Mouse (Mus musculus) E14TG2a.4 (cell line): ENCODE results near the gene Gm37240.

ENCODE experiments used
- H3K27me3 ChIP-seq: 2 replicates; pipeline ENCODE4 v1.6.1; 2014; ENCODE audit warnings: low read length, control low read depth; ENCODE audit not compliant: insufficient read depth
- H3K36me3 ChIP-seq: 2 replicates; pipeline ENCODE4 v1.6.1; 2014; ENCODE audit warnings: low read length, control low read depth; ENCODE audit not compliant: insufficient read depth
- H3K4me1 ChIP-seq: replicated peaks from 2 replicates; pipeline ENCODE4 v1.6.1; 2014; ENCODE audit warnings: low read depth, low read length, control low read depth
- H3K4me3 ChIP-seq: replicated peaks from 2 replicates; pipeline ENCODE4 v1.5.1; 2014; ENCODE audit warnings: mild to moderate bottlenecking, low read length
- H3K9me3 ChIP-seq: 2 replicates; pipeline ENCODE4 v1.6.1; 2014; ENCODE audit warnings: low read length, control low read depth
- CTCF ChIP-seq: conservative IDR thresholded peaks from 2 replicates; pipeline ENCODE4 v1.5.1; 2014; ENCODE audit warnings: low read length
- NANOG ChIP-seq: IDR thresholded peaks from 2 replicates; pipeline ENCODE4 v1.6.1; 2014; ENCODE audit warnings: borderline replicate concordance, low read length, mixed read lengths
- POU5F1 ChIP-seq: IDR thresholded peaks from 2 replicates; pipeline ENCODE4 v1.6.1; 2014; ENCODE audit warnings: low read length, borderline replicate concordance

The Gm37240 gene

DNA sequence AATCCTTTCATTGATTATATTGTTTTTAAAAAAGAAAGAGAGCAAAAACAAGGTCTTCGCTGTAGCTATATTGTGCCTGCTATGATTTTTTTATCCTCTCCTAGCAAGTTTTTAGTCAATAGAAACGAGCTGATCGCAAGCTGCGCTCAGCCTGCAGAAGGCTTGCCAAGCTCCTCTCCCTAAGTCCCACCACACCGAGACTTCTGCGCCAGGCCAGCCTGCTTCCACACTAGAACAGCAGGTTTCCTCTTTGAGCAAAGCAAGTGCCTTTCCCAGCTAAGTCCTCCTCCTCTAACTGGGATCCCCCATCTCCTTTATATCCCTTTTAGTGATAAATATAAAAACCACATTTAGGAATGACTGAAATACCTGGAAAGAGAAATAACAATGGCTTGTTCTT lies 578.1 kb downstream of the Gm37240 start:
- 0 out of 2 replicates have a peak, but pooled peaks cover 3% of the 10 kb centered on the region for H3K27me3 ChIP-seq
- no peaks in the 10 kb centered on the region for H3K9me3 ChIP-seq
- TF ChIP-seq NANOG = no peak
- no peak for TF ChIP-seq POU5F1
- no peak for TF ChIP-seq CTCF
- H3K4me1 ChIP-seq = 0 out of 2 replicates have a peak, but pooled peaks cover 2% of the 10 kb centered on the region
- H3K4me3 ChIP-seq = no peak overlapping the region
- no peaks in the 10 kb centered on the region for H3K36me3 ChIP-seq

DNA sequence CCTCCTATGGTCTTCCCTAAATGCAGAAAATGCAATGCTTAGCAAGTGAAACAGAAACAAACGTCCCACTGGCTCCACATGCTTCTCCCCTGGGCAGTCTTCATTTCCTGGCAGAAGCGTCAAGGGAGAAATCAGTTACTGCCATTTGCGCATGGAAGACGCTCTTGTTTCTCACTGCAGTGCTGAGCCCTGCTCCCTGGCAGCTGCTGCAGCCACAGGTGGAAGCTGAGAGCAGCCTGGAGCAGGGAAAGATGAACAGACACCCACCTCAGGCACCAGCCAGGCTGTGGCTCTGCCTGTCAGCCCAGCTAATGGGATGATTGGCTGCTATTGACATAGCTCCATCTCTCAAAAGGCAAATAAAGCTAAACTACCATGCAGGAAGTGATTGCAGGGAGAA lies 578.6 kb downstream of the Gm37240 start:
- Histone ChIP-seq H3K27me3 (no peaks in the 10 kb centered on the region), H3K4me1 (no peaks in the 10 kb centered on the region), H3K36me3 (no peaks in the 10 kb centered on the region), H3K4me3 (no peak overlapping the region), H3K9me3 (no peaks in the 10 kb centered on the region)
- TF ChIP-seq NANOG (no peak), CTCF (no peak), POU5F1 (no peak)

DNA sequence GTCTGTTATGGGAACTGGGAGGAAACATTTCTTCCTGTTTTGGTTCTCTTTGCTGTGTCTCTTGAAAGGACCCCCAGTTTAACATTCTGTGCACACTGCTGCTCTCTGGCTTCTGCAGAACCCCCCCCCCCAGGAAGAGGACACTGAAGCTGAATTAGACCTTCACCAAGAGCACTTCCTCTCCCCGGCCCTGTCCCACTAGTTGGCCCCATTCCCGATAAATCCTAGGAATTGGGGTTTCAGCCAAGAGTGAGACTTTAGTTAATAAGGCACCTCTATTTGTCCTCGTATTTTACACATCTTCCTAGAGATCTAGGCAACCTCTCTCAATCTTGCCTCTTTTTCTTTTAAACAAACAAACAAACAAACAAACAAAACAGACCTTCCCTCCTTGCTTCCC lies 585.5 kb downstream of the Gm37240 start:
- Histone ChIP-seq H3K4me1 (no peaks in the 10 kb centered on the region), H3K9me3 (no peaks in the 10 kb centered on the region), H3K27me3 (no peaks in the 10 kb centered on the region), H3K4me3 (no peak overlapping the region), H3K36me3 (no peaks in the 10 kb centered on the region)
- TF ChIP-seq CTCF (no peak), NANOG (no peak), POU5F1 (no peak)

DNA sequence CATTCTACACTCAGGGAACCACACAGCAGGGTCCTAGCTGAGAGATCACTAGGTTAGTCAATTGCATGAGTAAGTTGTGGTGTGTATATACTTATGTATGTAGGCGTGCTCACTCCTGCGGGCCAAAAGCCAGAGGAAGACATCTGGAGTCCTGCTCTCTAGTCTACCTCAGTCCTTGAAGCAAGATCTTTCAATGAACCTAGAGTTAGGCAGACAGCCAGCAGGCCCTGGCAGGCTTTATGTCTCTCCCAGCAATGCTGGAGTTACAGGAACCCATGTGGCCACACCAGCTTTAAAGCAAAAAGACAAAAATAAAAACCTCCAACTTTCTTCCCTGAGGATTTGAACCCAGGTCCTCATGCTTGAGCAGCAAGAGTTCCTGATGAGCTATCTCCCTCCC lies 586.0 kb downstream of the Gm37240 start:
- H3K4me3 ChIP-seq = no peak overlapping the region
- no peaks in the 10 kb centered on the region for H3K36me3 ChIP-seq
- TF ChIP-seq NANOG (no peak), CTCF (no peak), POU5F1 (no peak)

DNA sequence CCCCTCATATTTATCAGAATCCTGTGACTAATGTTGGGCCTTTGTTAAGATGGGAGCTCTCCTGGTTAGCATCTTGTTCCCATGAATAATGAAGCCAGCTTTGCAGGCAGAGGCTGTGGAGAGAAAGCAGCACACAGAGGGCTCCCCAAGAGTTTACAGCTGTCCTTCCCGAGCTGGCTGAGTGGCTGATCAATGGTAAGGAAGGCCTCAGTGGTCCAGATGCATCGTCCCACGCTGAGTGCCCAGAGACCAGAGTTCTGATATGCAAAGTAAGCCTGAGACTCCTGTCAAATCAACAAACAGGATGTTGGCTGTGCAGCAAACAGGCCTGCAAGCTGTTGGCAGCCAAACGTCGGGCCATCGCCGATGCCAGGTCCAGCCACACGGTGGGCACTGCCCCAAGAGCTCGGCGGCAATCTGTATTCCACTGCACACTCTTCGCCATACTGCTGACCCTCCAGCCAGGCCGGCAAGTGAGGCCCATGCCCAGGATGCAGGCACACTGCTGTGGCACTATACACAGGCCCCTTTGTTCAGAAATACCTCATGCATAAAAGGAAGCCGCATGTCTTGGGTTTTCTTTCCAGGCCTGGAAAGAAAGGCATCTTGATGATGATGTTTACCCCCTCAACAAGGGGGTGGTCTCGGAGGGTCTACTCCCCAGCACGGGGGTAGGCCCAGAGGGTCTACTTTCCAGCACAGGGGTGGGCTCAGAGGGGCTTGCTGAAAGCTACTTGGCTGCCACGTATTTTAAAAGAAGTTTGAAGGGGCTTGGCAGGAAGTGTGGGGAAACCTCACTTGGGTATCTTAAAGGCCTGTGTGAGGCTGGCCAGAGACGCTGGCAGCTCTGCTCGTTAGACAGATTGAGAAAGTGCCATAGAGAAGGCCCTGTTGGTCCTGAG lies 587.4 kb downstream of the Gm37240 start:
- H3K4me3 ChIP-seq = no peak overlapping the region
- no peaks in the 10 kb centered on the region for H3K4me1 ChIP-seq
- H3K27me3 ChIP-seq = no peaks in the 10 kb centered on the region
- H3K9me3 ChIP-seq = no peaks in the 10 kb centered on the region
- H3K36me3 ChIP-seq = no peaks in the 10 kb centered on the region
- TF ChIP-seq CTCF (no peak), POU5F1 (no peak), NANOG (no peak)

More for the DNA sequence above, 586.0 kb downstream of the Gm37240 start:
- no peaks in the 10 kb centered on the region for H3K27me3 ChIP-seq
- H3K9me3 ChIP-seq = no peaks in the 10 kb centered on the region
- H3K4me1 ChIP-seq = no peaks in the 10 kb centered on the region

DNA sequence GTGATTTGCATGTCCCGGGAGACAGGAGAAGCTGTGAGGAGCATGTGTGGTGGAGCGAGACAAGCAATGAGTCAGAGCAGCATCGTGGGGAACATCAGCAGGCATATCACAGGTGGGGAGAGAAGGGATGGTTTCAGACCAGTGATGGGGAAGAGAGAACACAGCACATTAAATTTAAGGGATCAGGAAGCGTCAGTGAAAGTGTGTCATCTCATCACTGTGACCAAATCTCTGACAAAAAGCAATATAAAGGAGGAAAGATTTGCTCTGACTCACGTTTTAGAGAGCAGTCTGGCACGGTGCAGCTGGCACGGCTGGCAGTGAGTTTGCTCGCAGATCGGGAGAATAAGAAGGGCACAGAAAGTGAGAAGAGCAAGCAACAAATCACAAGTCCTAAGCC lies 592.1 kb downstream of the Gm37240 start:
- H3K4me1 ChIP-seq = no peaks in the 10 kb centered on the region
- TF ChIP-seq CTCF = no peak
- no peak for TF ChIP-seq POU5F1
- TF ChIP-seq NANOG = no peak
- no peaks in the 10 kb centered on the region for H3K36me3 ChIP-seq
- H3K27me3 ChIP-seq = no peaks in the 10 kb centered on the region
- H3K4me3 ChIP-seq = no peak overlapping the region
- H3K9me3 ChIP-seq = no peaks in the 10 kb centered on the region

DNA sequence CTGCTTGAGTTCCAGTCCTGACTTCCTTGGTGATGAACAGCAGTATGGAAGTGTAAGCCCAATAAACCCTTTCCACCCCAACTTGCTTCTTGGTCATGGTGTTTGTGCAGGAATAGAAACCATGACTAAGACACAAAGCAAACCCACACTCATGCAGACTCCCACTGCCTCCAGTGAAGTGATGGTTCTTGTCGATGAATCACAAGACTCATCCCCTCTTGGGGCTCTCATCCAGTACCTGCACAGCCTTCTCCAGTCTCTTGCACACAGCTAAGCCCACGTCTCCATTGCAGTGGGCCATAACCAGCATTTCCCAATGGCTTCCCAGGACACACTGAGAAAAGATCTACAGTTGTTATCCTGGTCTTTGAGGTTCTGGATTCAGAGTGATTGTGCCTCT lies 599.7 kb downstream of the Gm37240 start:
- TF ChIP-seq CTCF (no peak), NANOG (no peak), POU5F1 (no peak)
- Histone ChIP-seq H3K27me3 (no peaks in the 10 kb centered on the region), H3K4me3 (no peak overlapping the region), H3K36me3 (no peaks in the 10 kb centered on the region), H3K4me1 (no peaks in the 10 kb centered on the region), H3K9me3 (no peaks in the 10 kb centered on the region)

DNA sequence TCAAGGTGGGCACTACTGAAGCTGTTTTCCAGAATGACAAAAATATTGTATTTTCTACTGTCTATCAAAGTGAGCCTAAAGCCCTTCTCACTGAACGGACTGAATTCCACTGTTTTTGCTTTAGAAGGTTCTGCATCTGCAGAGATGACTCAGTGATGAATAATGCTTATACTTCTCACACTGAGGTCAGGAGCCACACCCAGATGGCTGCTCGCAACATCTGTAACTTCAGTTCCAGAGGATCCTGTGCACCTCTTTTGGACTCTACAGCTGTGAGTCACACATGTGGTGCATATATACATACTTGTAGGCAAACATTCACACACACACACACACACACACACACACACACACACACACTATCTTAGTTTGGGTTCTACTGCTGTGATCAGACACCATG lies 602.8 kb downstream of the Gm37240 start:
- Histone ChIP-seq H3K9me3 (peaks cover 5% of the 10 kb centered on the region; the same call in 1 of the 2 replicates), H3K4me1 (no peaks in the 10 kb centered on the region), H3K27me3 (no peaks in the 10 kb centered on the region), H3K36me3 (no peaks in the 10 kb centered on the region), H3K4me3 (no peak overlapping the region)
- no peak for TF ChIP-seq POU5F1
- TF ChIP-seq CTCF = no peak
- TF ChIP-seq NANOG = no peak

DNA sequence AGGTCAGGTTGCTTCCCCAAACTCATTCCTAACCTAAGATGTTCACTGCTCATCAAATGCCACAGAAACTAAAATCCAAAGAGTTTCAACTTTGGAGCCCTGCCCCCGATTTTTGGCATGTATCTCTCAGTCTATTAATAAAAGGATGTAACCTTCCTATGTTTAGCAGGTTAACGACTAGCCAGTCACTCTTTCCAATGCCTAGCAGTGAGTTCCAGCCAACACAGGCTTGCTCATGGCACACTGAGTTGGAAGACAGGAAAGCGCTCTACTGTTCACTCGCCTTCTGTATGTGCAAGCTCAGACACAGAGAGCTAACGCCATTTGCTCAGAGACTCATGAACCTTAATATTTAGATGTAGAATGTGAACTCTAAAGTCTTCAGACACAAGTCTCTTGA lies 604.5 kb downstream of the Gm37240 start:
- Histone ChIP-seq H3K27me3 (no peaks in the 10 kb centered on the region), H3K36me3 (no peaks in the 10 kb centered on the region), H3K9me3 (peaks cover 10% of the 10 kb centered on the region; the same call in 1 of the 2 replicates), H3K4me1 (no peaks in the 10 kb centered on the region), H3K4me3 (no peak overlapping the region)
- TF ChIP-seq POU5F1 = no peak
